Mouse (Mus musculus) layer of hippocampus, adult 18-20 months (tissue): ENCODE data around the gene Prmt2. TPM values are rescaled to one million over a fixed set of nuclear protein-coding genes. Genes with fewer than 3 reads are reported as not detected.
A peak's percentile ranks its signal among the peaks of the same experiment; 100 is the strongest.

Experiments
- DNase-seq, 2 experiments: peaks; one replicate each; pipeline ENCODE4 v3.0.0; 2022; ENCODE audit warnings: low spot score in 2 of 2
- long read RNA-seq: library from polyadenylated mRNA; stranded (forward); transcript quantifications from one replicate; pipeline ENCODE4 v2.0.0, GENCODE M21; 2021
- total RNA-seq, 2 experiments: library from RNA; stranded (reverse); gene quantifications; 2 replicates each; pipeline ENCODE4 v1.2.3; 2021

Prmt2 gene
- 10 to 100 TPM; 77.8 to 83.7 TPM for total RNA-seq
- long read RNA-seq, transcript Prmt2-201 (11 exons, 2,016 nt), result major isoform, 134 of 194 reads
- long read RNA-seq, transcript Prmt2-202 (11 exons, 2,052 nt), result minor isoform, 36 of 194 reads
- long read RNA-seq, partial matches to known transcripts, result 12 of 194 reads
- long read RNA-seq, other reads (novel, unspliced or antisense), result 12 of 194 reads

- peak; percentile 88 to 92 for DNase-seq
Measured at GRCm38 (mm10) chr10:76237341-76238225, at the start of gene Prmt2. Prmt2 (minus strand) TSS chr10:76237865.

GRCm38 (mm10) chr10:76278541-76279097, 41.0 kb upstream of the Prmt2 start:
- no peak for DNase-seq

GRCm38 (mm10) chr10:76275256-76275655, 37.6 kb upstream of the Prmt2 start:
- no peak for DNase-seq

GRCm38 (mm10) chr10:76271238-76271637, 33.6 kb upstream of the Prmt2 start:
- DNase-seq, result peak in 1 of 2 experiments; percentile 47

GRCm38 (mm10) chr10:76262431-76262830, 24.8 kb upstream of the Prmt2 start:
- DNase-seq, result no peak

- DNase-seq, result no peak
Measured at GRCm38 (mm10) chr10:76261447-76261846, 23.8 kb upstream of the Prmt2 start.

GRCm38 (mm10) chr10:76260358-76261059, 22.8 kb upstream of the Prmt2 start:
- peak in 1 of 2 experiments; percentile 61 for DNase-seq

GRCm38 (mm10) chr10:76259566-76260232, 22.0 kb upstream of the Prmt2 start:
- peak in 1 of 2 experiments; percentile 48 for DNase-seq

- no peak for DNase-seq
Measured at GRCm38 (mm10) chr10:76257719-76258390, 20.2 kb upstream of the Prmt2 start.

- no peak for DNase-seq
Measured at GRCm38 (mm10) chr10:76257231-76257630, 19.6 kb upstream of the Prmt2 start.

GRCm38 (mm10) chr10:76255617-76256016, 18.0 kb upstream of the Prmt2 start:
- DNase-seq, result no peak

GRCm38 (mm10) chr10:76253536-76253935, 15.9 kb upstream of the Prmt2 start, which contains the start of gene S100b:
S100b (plus strand) TSS chr10:76253853.
- DNase-seq, result peak in 1 of 2 experiments; percentile 53

GRCm38 (mm10) chr10:76253079-76253478, 15.4 kb upstream of the Prmt2 start:
- DNase-seq, result no peak

GRCm38 (mm10) chr10:76250870-76251269, 13.2 kb upstream of the Prmt2 start:
- DNase-seq, result no peak

- DNase-seq, result no peak
Measured at GRCm38 (mm10) chr10:76248647-76248968, 10.9 kb upstream of the Prmt2 start.

GRCm38 (mm10) chr10:76247960-76248646, 10.4 kb upstream of the Prmt2 start:
- DNase-seq, result no peak

- peak in 1 of 2 experiments; percentile 42 for DNase-seq
Measured at GRCm38 (mm10) chr10:76246601-76247000, 8.9 kb upstream of the Prmt2 start.

GRCm38 (mm10) chr10:76245106-76245505, 7.4 kb upstream of the Prmt2 start:
- no peak for DNase-seq

- no peak for DNase-seq
Measured at GRCm38 (mm10) chr10:76239401-76239800, 1.7 kb upstream of the Prmt2 start.

GRCm38 (mm10) chr10:76229627-76230026, 8.0 kb downstream of the Prmt2 start:
- DNase-seq, result no peak
